Mouse (Mus musculus): ENCODE data around the gene Pde10a. TPM values are rescaled to one million over a fixed set of nuclear protein-coding genes. Genes with fewer than 3 reads are reported as not detected.

The Pde10a gene
- total RNA-seq, 2 experiments from 2014 or later, result not detected

DNA sequence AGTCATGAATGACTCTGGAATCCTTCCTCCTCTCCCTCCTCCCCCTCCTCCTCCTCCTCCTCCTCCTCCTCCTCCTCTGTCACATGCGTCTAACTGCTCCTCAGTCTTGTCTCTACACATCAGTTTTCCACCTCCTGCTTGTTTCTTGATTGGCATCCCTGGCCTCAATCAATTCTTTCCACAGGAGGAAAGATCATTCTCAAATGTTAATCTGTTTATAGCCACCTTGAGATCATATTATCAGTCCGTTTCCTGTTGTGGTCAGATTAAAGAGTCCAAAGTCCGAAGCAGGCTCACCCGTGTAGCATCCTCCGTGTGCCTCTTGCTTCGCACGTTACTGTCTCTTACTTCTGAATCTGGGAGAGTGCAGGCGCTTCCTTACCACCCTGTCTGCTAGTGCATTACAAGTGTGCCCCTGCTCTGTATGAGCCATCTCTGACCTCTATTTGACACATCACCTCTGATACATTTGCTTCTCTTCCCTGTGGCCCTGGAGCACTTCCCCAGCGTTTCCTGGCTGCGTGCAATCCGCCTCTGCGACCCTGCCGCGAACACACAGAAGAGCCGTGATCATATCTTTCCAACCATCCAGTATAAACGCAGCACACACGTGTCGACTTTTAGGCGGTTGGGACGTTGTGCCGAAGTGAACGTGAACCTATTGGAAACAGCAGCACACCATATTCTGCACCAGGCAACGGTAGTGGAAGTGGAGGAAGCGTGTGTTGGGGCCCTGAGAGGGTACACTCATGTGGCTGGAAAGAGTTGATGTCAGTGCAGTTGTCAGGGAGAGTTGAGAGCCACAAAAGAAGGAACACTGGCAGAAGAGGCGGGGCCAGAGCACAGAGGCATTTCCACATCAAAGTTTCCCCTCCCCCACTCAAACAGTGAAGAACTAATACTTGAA, 342.4 kb downstream of the Pde10a start:
- ATAC-seq (replicated peaks; ENCODE audit: low FRiP score, poor library complexity, severe bottlenecking), result no peak

DNA sequence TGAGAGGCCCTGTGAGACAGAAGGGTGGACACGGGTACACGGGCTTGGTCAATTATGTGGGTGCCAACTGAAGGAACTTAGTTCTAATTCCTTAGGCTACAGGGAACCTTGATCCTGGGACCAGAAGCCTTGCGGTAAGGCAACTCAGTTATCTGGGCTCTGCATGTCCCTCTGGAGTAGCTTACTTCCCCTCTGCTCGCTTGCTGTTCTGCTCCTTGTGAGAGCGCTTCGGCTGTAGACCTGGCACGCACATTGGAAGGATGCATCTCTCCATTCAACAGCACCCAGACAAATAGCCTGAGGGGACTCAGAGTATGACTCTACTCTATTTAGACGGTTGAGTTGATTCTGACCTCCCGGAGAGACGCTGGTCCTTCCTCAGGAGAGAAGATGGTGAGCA, 344.1 kb downstream of the Pde10a start:
- no peak for ATAC-seq (replicated peaks; ENCODE audit: low FRiP score, poor library complexity, severe bottlenecking)

DNA sequence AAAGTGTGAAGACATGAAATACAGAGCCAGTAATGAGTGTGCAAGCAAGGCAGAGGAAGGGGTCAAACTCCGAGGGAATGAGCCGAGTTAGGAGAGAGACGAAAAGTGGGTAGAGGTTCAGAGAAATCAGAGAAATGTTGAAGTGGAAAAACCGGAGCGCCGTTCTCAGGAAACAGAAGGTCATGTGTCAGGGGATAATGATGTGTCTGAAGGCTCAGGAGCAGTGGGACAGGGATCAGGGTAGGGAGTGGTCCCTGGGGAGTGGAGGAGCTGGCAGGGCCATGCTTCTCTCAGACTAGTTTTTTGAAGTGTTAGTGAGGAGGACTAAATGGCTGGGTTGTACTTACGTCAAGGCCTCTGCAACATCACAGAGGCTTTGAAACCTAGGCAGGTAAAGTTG, 345.7 kb downstream of the Pde10a start:
- ATAC-seq (replicated peaks; ENCODE audit: low FRiP score, poor library complexity, severe bottlenecking), result no peak

DNA sequence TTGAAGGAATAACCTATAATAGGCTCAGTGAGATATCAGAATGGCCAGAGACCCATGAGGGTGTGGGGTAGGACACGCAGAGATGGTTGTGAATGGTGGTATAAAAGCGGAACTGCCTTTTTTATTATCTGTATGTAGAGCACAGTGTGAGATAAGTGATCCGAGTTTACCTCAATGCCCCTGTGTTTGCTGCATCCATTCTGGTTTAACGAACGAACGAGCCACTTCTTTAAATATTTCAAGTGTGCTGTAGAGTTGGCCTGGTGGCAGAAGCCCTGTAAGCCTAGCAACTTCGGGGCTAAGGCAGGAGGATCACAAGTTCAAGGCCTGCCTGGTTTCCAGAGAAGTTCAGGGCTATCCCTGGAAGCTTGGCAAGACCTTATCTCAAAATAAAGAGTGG, 346.2 kb downstream of the Pde10a start:
- ATAC-seq (replicated peaks; ENCODE audit: low FRiP score, poor library complexity, severe bottlenecking), result no peak

DNA sequence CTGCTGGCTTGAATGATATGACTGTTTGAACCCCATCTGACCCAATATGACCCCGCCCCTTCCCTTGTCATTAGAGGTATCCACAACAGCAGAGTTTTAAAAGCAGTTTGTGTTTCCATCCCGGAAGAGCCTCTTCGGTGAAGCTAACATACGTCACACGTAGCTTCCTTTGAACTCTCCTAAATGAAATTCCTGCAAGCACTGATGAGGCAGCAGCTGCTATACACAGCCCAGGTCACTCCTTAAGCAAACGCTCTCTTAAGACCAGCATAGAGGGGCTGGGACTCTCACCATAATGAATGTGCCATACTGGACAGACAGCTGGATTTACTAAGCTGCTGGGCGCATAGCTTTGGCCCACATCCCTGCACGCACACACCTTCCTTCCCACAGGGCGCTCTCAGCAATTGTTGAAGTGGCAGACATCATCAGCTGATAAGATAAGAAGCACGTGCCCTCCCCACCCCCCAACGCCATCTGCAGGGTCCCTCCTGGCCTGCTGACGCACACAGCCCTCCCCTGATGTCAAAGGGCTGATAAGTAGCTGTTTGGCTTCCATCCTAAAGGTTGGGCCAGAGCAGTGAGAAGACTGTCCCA, 346.9 kb downstream of the Pde10a start:
- 0 out of 2 replicates have a peak, but pooled peaks have one; percentile 34 for ATAC-seq (replicated peaks; ENCODE audit: low FRiP score, poor library complexity, severe bottlenecking)

DNA sequence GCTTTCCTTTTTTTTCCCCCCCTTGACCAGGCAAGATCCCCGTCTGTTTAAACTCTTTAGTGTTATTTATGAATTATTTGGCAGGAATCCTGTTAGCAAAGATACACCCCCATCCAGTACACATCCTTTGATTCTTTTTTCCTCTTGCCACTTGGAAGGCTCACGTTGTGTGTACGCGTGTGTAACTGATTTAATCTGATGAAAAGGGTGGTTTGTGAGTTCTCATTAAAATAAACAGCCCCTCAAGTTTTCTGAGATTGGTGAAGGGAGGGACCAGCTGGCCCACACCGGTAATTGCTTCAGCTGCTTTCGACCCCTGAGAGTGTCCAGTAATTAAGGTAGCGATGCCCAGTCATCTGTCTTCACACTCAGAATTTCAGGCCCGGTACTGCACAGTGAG, 347.4 kb downstream of the Pde10a start:
- no peak for ATAC-seq (replicated peaks; ENCODE audit: low FRiP score, poor library complexity, severe bottlenecking)

DNA sequence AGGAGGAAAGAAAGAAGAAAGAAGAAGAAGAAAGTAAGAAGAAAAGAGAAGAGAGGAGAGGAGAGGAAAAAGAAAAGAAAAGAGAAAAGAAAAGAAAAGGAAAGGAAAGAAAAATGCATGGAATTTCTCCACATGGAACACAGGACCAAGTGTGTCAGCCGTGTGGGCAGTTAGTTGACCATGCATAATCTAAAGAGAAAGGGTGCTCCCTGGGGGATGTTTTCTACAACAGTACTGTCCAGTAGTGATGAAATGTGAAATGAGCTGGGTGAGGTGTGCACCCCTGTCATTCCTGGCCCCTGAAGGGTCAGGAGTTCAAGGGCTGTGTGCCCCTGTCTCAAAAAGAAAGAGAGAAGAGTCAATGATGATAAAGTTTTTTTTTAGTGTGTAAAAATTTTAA, 352.9 kb downstream of the Pde10a start:
- ATAC-seq (replicated peaks; ENCODE audit: low FRiP score, poor library complexity, severe bottlenecking), result no peak

DNA sequence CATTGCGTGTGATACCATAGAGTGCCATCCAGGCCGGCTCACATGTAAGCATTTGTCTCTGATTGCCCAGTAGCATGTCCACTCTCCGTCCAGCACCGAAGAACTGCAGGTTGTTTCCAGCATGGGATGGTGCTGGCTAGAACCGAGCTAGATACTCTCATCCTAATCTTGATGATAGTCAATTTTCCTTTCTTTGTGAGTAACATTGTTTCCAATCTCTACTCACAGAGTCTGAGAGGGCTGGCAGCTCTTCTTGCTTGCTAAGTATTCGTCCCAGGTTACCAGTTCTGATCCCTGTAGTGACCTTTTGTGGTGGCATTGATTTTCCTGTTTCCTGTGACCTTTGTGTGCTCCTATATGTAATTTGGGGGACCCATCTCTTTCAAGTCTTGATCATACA, 356.5 kb downstream of the Pde10a start:
- ATAC-seq (replicated peaks; ENCODE audit: low FRiP score, poor library complexity, severe bottlenecking), result no peak

DNA sequence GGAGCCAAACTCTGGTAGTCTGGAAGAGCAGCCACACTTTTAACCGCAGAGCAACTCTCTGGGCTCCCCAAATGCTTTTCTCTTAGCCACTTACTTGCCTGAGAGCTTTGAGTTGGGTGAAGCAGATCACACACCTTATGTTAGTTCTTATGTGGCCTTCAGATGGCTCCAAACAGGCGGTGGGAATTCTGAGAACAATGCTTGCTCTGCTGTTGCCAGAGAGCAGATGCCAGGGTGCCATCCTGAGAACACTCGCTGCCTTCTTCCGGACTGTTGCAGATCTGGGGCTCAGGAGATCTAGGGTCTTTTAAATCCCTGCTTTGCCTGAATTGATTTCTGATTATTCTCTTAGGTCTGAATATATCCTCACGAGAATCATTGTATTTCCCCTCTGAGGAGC, 359.5 kb downstream of the Pde10a start:
- ATAC-seq (replicated peaks; ENCODE audit: low FRiP score, poor library complexity, severe bottlenecking), result no peak

DNA sequence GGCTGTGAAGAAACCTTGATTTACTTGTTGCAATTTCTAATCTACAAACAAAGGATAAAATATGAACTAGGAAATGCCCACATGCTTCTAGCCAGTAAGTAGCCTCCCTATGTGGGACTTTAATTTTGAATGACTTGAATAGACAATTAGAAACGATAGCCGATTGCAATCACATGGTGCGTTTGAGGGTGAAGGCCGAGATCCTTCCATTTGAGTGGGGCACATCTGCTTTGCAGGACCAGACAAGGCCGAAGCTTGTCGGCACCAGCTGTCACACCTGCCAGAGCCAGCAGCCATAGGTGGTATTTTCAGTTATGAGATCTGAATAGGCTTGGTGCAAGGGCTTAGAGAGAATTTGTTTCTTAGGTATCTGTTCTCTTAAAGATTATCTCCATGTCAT, 360.7 kb downstream of the Pde10a start:
- no peak for ATAC-seq (replicated peaks; ENCODE audit: low FRiP score, poor library complexity, severe bottlenecking)

DNA sequence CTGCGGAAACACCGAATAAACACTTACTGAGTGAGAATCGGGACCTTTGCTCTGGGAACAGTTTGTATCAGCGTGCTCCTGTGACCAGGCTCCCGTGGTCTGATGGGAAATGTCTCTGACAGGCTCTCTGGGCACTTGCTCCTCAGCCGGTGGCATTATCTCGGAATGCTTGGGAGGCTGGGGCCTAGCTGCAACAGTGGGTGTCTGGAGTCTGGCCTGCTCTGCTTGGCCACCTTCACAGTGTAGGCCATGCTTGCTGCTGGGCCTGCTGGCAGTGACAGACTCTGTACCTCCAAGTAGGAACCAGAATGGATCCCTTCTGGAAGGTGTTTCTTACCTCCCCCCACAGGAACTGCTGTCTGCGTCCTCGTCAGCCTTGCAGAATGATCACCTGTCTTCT, 362.9 kb downstream of the Pde10a start:
- ATAC-seq (replicated peaks; ENCODE audit: low FRiP score, poor library complexity, severe bottlenecking), result no peak

DNA sequence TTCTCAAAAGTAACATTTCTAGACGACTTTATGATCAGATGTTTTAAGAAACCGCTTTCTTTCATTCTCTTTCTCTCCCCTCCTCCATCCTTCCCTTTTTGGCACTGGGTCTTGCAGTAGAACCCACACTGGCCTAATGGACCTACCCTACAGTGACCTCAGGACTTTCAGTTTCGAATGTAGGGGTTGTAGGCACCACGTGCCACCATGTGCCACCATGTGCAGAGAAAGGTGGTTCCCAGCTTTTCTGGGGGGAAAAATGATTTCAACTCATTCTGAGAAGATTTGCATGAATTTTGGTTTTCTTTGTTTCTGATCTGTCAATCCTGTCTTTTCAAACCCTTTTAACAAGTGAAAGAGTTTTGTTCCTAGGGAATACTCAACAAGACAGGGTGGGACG, 363.5 kb downstream of the Pde10a start:
- ATAC-seq (replicated peaks; ENCODE audit: low FRiP score, poor library complexity, severe bottlenecking), result no peak

DNA sequence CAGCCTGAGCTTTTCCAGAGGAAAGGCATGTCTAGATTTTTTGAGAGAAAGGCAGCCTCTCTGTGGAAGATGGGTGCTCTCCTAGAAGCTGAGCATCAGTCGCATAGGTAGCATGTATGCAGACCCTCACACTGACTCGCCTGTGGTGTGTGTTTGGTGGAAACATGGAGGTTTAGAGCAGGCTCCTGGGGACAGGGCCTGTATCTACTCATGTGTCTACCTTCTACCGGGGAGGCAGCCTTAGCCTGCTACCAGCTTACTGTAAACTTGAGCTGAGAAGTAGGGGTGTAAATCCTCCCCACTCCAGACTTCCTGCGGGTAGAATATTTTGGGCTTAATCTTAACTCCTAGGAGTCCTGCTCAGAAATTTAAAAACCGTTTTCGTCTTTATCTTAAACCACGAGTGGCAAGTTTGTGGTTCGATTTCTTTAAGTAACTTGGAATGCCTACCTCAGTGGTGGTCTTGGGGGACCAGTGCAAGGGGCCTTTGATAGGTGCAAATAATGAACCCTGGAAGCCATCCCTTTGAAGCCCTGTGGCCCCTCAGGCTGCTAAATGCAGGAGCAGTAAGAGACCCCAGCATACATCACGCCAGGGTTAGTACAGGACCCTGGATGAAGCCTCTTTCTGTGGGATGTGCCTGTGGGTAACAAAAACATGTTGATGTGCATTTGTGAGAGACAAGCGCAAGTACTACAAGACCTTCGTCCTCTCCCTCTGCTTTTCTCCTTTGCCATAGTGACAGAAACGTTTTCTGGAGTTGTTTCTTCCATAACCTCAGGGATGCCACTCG, 367.2 kb downstream of the Pde10a start:
- ATAC-seq (replicated peaks; ENCODE audit: low FRiP score, poor library complexity, severe bottlenecking), result no peak

DNA sequence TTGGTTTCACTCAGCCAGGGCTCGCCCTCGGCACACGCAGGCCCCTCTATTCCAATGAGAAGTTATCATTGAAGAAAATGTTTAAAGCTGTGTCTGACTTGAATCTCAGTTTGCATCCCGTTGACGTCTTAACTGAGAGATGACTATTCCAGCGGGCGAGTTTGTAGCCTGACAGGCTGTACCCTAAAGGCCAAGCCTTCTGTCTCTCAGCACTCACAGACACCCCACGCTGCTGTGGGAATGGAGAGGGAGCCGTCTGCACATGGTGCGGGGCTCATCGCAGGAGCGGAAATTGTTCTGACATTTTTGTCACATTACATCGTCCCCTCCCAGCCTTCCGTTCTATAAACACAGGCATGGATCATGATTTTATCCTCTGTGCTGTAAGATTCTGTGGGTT, 370.8 kb downstream of the Pde10a start:
- no peak for ATAC-seq (replicated peaks; ENCODE audit: low FRiP score, poor library complexity, severe bottlenecking)

DNA sequence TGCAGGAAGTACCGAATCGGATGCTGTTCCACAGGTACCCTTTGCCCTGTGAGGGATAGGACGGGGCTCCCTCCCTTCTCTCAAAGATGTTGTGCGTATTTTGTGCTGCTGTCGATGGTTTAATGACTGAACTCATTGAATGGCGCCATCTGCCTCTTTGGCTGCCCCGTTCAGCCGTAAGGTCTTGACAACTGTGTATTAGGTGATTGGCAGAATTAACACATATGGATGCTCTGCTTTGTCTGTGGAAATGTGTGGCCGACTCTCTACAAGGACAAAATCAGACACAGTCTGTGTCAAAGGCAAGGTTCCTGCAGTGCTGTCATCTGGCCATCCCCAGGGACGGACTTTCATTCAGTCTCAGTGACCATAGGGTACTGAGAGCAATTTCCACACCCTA, 372.6 kb downstream of the Pde10a start:
- no peak for ATAC-seq (replicated peaks; ENCODE audit: low FRiP score, poor library complexity, severe bottlenecking)

DNA sequence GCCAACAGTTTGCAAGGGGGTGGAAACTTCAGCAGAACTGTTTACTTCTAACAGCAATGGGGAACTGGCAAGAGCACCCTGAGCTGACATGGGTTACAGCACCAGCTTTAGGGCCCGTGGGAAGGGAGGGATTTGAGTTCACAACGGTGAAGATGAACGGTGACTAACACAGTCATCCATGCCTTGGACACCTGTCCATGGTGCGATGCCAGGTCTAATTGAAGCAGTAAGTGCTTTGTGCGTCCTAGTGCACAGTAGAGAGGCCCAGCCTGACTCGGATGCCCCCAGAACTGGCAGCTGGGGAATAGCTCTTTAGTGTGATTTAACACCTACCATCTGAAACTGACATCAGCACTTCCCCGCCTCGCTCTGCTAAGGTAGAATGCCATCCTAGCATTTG, 373.0 kb downstream of the Pde10a start:
- ATAC-seq (replicated peaks; ENCODE audit: low FRiP score, poor library complexity, severe bottlenecking), result no peak

DNA sequence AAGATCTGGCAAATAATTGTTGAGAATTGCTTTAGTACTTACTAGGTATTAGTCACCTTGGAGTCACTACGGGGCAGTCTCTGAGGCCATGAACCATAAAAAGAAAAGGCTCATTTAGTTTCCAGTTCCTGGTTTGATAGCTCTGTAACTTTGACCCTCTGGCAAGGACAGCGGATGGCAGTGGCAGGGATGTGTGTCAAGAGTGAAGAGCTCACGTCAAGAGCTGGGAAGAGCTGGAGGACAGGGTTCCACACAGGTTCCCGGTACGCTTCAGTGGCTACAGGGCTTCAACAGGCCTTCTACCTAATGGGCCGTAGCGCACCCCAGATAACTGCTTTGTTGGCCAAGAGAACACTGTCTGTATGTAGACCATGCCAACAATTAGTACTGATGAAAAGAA, 374.0 kb downstream of the Pde10a start:
- no peak for ATAC-seq (replicated peaks; ENCODE audit: low FRiP score, poor library complexity, severe bottlenecking)

DNA sequence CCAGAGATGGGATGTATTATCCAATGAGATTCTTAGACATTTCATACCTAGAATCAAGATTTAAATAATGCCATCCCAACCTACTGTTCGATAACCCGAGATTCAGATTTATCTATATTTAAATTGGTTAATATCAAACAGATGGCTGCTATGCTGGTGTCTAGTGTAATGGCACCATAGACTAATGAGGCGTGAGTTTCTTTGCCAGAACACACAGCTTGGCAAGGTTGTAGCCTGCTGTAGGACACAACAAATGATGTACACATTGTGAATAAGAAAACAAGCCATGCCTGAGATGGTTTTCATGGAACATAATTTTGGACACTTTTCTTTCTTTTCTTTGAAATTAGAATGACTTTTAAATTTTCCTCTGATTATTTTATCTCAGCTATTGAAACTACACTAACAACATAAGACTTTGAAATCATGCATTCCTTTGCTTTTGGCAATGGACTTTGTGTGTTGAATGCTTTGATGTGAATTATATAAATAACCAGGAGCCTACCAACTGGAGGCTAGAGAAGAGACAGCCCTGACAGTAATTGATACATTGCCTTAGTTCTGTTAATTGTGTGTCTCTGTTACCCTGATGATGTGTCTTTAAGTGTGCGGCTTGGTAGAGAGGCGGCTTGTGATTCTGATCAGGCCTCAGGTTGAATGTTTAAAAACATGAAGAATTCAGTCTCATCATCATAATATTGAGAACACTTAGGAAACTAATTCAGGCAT, 378.5 kb downstream of the Pde10a start:
- no peak for ATAC-seq (replicated peaks; ENCODE audit: low FRiP score, poor library complexity, severe bottlenecking)

DNA sequence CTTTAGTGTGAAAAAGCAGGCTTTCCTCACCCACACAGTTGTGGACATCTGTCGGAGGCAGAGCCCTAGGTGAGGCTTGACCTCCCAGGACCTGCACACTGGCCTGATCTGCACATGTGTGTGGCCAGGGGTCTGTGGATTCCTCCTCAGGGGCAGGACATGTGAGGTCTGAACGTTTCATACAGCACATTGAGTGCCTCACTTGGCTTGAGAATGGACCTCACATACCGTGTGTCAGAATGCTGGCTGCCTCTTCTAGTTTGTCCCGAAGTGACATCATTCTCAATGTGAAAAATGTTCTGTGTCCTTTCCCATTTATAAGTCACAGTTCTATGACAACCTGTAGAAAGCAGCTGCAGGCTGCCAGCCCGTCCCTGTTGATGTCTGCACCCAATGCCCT, 385.4 kb downstream of the Pde10a start:
- no peak for ATAC-seq (replicated peaks; ENCODE audit: low FRiP score, poor library complexity, severe bottlenecking)

DNA sequence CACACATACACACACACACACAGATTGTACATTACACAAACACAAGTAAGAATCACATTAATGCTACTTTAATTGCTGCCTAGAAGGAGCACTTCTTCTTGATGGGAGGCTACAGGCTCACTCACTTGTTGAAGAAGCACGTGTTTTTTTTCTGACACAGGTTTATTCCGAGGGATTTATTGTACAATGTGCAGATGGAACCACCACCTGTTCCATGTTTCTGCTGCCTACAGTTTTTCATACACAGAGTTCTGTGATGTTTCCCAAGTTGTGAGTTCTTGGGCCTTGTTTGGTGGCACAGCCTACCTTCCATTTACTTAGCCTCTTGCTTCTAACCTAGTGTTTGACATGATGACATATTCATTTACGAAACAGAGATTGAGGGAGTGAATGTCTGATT, 387.8 kb downstream of the Pde10a start:
- ATAC-seq (replicated peaks; ENCODE audit: low FRiP score, poor library complexity, severe bottlenecking), result no peak

All from erythroid progenitor cell, adult 5-6 weeks (primary cell).